Mouse (Mus musculus) bone marrow macrophage, adult 2 months (primary cell): ENCODE measurements around the gene Ntrk3.

ENCODE experiments used
- CTCF ChIP-seq: IDR thresholded peaks from 2 replicates; pipeline ENCODE4 v1.5.1; 2012; ENCODE audit warnings: low read depth, mild to moderate bottlenecking, low read length, moderate library complexity
- POLR2A ChIP-seq: IDR thresholded peaks from 2 replicates; pipeline ENCODE4 v1.6.1; 2012; ENCODE audit warnings: mild to moderate bottlenecking, low read depth, low read length, borderline replicate concordance

GRCm38 (mm10) chr7:78412172-78412571 lies 325.6 kb downstream of the Ntrk3 start:
- TF ChIP-seq CTCF = no peak
- TF ChIP-seq POLR2A = no peak
